Mouse (Mus musculus): Measurements from ENCODE around the gene Usp6nl. TPM values are rescaled to one million over a fixed set of nuclear protein-coding genes. Genes with fewer than 3 reads are reported as not detected.

Gene Usp6nl
- polyA plus RNA-seq, 1 experiment: 0.85 TPM

- H3K27me3 ChIP-seq (ENCODE audit: control insufficient read depth): no peaks in the 10 kb centered on the region
- H3K4me1 ChIP-seq (ENCODE audit: control insufficient read depth): no peaks in the 10 kb centered on the region
- H3K9me3 ChIP-seq (ENCODE audit: control insufficient read depth, low read length): peaks cover 3% of the 10 kb centered on the region; the same call in 1 of the 2 replicates
- no peak for TF ChIP-seq TAL1 (IDR thresholded peaks at IDR 0.05; ENCODE audit: low read length)
- TF ChIP-seq GATA1 (IDR thresholded peaks at IDR 0.05; ENCODE audit: low read length): no peak
- no peak overlapping the region for H3K4me3 ChIP-seq (replicated peaks)
- H3K36me3 ChIP-seq (ENCODE audit: control insufficient read depth): no peaks in the 10 kb centered on the region
Measured at GRCm38 (mm10) chr2:6479620-6480019, 157.2 kb downstream of the Usp6nl start.

DNA sequence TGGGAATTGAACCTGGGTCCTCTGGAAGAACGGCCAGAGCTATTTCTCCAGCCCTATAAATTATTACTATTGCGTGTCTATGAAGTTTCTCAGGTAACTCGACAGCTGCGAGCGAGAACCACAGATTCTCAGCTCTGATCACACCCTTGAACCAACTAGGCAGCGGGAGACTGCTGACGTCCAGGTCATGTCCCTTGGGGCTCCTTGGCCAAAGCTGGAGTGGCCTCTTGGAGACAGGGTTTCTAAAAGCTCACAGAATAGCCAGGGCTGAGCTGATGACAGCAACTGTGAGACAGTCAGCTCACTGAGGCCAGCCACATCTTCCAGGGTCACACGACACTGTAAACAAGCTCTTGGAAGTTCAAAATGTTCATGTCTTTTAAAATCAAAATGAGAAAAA, 159.5 kb downstream of the Usp6nl start:
- no peaks in the 10 kb centered on the region for H3K9me3 ChIP-seq (ENCODE audit: control insufficient read depth, low read length)

GRCm38 (mm10) chr2:6482411-6482810, 159.9 kb downstream of the Usp6nl start:
- Histone ChIP-seq H3K4me1 (ENCODE audit: control insufficient read depth) (no peaks in the 10 kb centered on the region), H3K27me3 (ENCODE audit: control insufficient read depth) (no peaks in the 10 kb centered on the region), H3K4me3 (replicated peaks) (no peak overlapping the region), H3K9me3 (ENCODE audit: control insufficient read depth, low read length) (no peaks in the 10 kb centered on the region), H3K36me3 (ENCODE audit: control insufficient read depth) (no peaks in the 10 kb centered on the region)
- no peak for TF ChIP-seq TAL1 (IDR thresholded peaks at IDR 0.05; ENCODE audit: low read length)
- no peak for TF ChIP-seq GATA1 (IDR thresholded peaks at IDR 0.05; ENCODE audit: low read length)

More for the DNA sequence above, 159.5 kb downstream of the Usp6nl start:
- no peak for TF ChIP-seq TAL1 (IDR thresholded peaks at IDR 0.05; ENCODE audit: low read length)
- TF ChIP-seq GATA1 (IDR thresholded peaks at IDR 0.05; ENCODE audit: low read length): no peak
- H3K4me1 ChIP-seq (ENCODE audit: control insufficient read depth): no peaks in the 10 kb centered on the region
- H3K27me3 ChIP-seq (ENCODE audit: control insufficient read depth): no peaks in the 10 kb centered on the region
- no peaks in the 10 kb centered on the region for H3K36me3 ChIP-seq (ENCODE audit: control insufficient read depth)
- H3K4me3 ChIP-seq (replicated peaks): no peak overlapping the region

- Histone ChIP-seq H3K27me3 (ENCODE audit: control insufficient read depth) (no peaks in the 10 kb centered on the region), H3K4me3 (replicated peaks) (no peak overlapping the region), H3K9me3 (ENCODE audit: control insufficient read depth, low read length) (no peaks in the 10 kb centered on the region), H3K36me3 (ENCODE audit: control insufficient read depth) (no peaks in the 10 kb centered on the region), H3K4me1 (ENCODE audit: control insufficient read depth) (no peaks in the 10 kb centered on the region)
- no peak for TF ChIP-seq GATA1 (IDR thresholded peaks at IDR 0.05; ENCODE audit: low read length)
- TF ChIP-seq TAL1 (IDR thresholded peaks at IDR 0.05; ENCODE audit: low read length): no peak
Measured at GRCm38 (mm10) chr2:6483081-6483992, 160.9 kb downstream of the Usp6nl start.

- Histone ChIP-seq H3K9me3 (ENCODE audit: control insufficient read depth, low read length) (no peaks in the 10 kb centered on the region), H3K4me3 (replicated peaks) (no peak overlapping the region), H3K27me3 (ENCODE audit: control insufficient read depth) (no peaks in the 10 kb centered on the region), H3K36me3 (ENCODE audit: control insufficient read depth) (no peaks in the 10 kb centered on the region), H3K4me1 (ENCODE audit: control insufficient read depth) (no peaks in the 10 kb centered on the region)
- no peak for TF ChIP-seq GATA1 (IDR thresholded peaks at IDR 0.05; ENCODE audit: low read length)
- TF ChIP-seq TAL1 (IDR thresholded peaks at IDR 0.05; ENCODE audit: low read length): no peak
Measured at GRCm38 (mm10) chr2:6484179-6484578, 161.7 kb downstream of the Usp6nl start.

GRCm38 (mm10) chr2:6487566-6488488, 165.4 kb downstream of the Usp6nl start:
- TF ChIP-seq TAL1 (IDR thresholded peaks at IDR 0.05; ENCODE audit: low read length) (no peak), GATA1 (IDR thresholded peaks at IDR 0.05; ENCODE audit: low read length) (no peak)
- Histone ChIP-seq H3K9me3 (ENCODE audit: control insufficient read depth, low read length) (no peaks in the 10 kb centered on the region), H3K27me3 (ENCODE audit: control insufficient read depth) (no peaks in the 10 kb centered on the region), H3K36me3 (ENCODE audit: control insufficient read depth) (no peaks in the 10 kb centered on the region), H3K4me3 (replicated peaks) (no peak overlapping the region), H3K4me1 (ENCODE audit: control insufficient read depth) (no peaks in the 10 kb centered on the region)

GRCm38 (mm10) chr2:6488489-6489056, 166.1 kb downstream of the Usp6nl start:
- Histone ChIP-seq H3K4me3 (replicated peaks) (no peak overlapping the region), H3K4me1 (ENCODE audit: control insufficient read depth) (no peaks in the 10 kb centered on the region), H3K27me3 (ENCODE audit: control insufficient read depth) (no peaks in the 10 kb centered on the region), H3K9me3 (ENCODE audit: control insufficient read depth, low read length) (no peaks in the 10 kb centered on the region), H3K36me3 (ENCODE audit: control insufficient read depth) (no peaks in the 10 kb centered on the region)
- TF ChIP-seq GATA1 (IDR thresholded peaks at IDR 0.05; ENCODE audit: low read length): no peak
- no peak for TF ChIP-seq TAL1 (IDR thresholded peaks at IDR 0.05; ENCODE audit: low read length)

GRCm38 (mm10) chr2:6490076-6490475, 167.6 kb downstream of the Usp6nl start:
- Histone ChIP-seq H3K36me3 (ENCODE audit: control insufficient read depth) (no peaks in the 10 kb centered on the region), H3K9me3 (ENCODE audit: control insufficient read depth, low read length) (no peaks in the 10 kb centered on the region), H3K4me3 (replicated peaks) (no peak overlapping the region), H3K27me3 (ENCODE audit: control insufficient read depth) (no peaks in the 10 kb centered on the region), H3K4me1 (ENCODE audit: control insufficient read depth) (no peaks in the 10 kb centered on the region)
- TF ChIP-seq GATA1 (IDR thresholded peaks at IDR 0.05; ENCODE audit: low read length): no peak
- TF ChIP-seq TAL1 (IDR thresholded peaks at IDR 0.05; ENCODE audit: low read length): no peak

Measured in erythroblast, embryonic 14.5 days (primary cell).